Mouse (Mus musculus) ES-E14 (cell line): ENCODE data around the gene Mucl3.

ENCODE experiments used
- HCFC1 ChIP-seq: IDR thresholded peaks from 2 replicates; pipeline ENCODE4 v1.6.1; 2012; ENCODE audit warnings: low read length, inconsistent platforms, borderline replicate concordance; ENCODE audit not compliant: insufficient read depth
- ZNF384 ChIP-seq: IDR thresholded peaks from 2 replicates; pipeline ENCODE4 v1.6.1; 2012; ENCODE audit warnings: low read depth, low read length, inconsistent platforms

DNA sequence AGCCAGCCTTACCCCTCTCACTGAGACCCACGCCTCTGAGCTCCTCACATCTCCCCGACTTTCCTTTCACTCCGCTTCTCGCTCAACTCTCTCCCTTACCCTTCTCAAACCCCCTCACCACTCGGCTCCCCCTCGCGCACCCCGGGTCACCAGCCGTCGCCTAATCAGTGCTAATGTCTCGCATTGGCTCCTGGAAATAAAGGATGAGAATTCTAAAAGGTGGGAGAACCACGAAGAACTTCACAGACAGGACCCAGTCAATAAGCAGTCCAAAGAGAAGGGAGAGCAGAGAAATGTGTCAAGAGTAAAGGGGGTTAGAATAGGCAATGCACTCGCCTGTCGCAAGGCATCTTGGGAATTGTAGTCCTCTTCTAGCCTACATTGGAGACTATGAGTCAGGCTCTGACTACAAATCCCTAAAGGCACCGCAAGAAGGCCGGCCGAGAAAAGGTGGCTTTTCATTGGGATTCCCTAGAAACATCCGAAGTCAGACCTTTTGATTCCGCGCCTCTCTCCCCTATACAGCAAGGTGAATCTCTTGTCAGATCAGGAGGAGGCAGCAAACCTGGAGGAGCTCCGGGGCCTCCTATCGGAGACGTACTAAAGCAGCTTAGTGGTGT is 30.0 kb upstream of the Mucl3 start, which contains the start of gene Gtf2h4:
- TF ChIP-seq ZNF384 (no peak), HCFC1 (peak; percentile 95)
